Mouse (Mus musculus) testis, adult 2 months (tissue): ENCODE data around the gene Uri1.

Experiments used
- CTCF ChIP-seq: fragments of 200-500 bp; IDR thresholded peaks from 2 replicates; pipeline ENCODE4 v1.5.1; 2012; ENCODE audit warnings: low read depth, mild to moderate bottlenecking, inconsistent platforms, low read length, moderate library complexity; ENCODE audit not compliant: control insufficient read depth, insufficient read depth, insufficient replicate concordance
- POLR2A ChIP-seq: fragments of 200-500 bp; IDR thresholded peaks from 2 replicates; pipeline ENCODE4 v1.6.1; 2012; ENCODE audit warnings: low read depth, mild to moderate bottlenecking, inconsistent platforms, low read length, moderate library complexity; ENCODE audit not compliant: control insufficient read depth

GRCm38 (mm10) chr7:38002451-38002850 lies 20.9 kb downstream of the Uri1 start:
- TF ChIP-seq POLR2A = no peak
- no peak for TF ChIP-seq CTCF
